Mouse (Mus musculus) forebrain, postnatal 0 days (tissue): ENCODE measurements at regions not wholly inside any gene's neighbourhood (a gene's known extent, or its start where the extent isn't known, plus 50 kb on each side); places are given as distances from the start of the nearest gene placed in this dataset.
A peak's percentile ranks its signal among the peaks of the same experiment; 100 is the strongest.

Experiments
- ATAC-seq: fragments of 200-750 bp; cut with Nextera tagmentation; 2 replicates; pipeline ENCODE4 v1.8.0; 2017; ENCODE audit warnings: mild to moderate bottlenecking, moderate library complexity
- DNase-seq: peaks from one replicate; pipeline ENCODE4 v3.0.0-alpha.2; 2015
- H3K27ac ChIP-seq: fragments of 300-500 bp; sonication (generic); 2 replicates; pipeline ENCODE4 v1.5.1; 2014; ENCODE audit warnings: low read depth, mild to moderate bottlenecking, antibody characterized with exemption, low read length, moderate library complexity, mixed read lengths
- H3K27me3 ChIP-seq: fragments of 300-500 bp; sonication (generic); 2 replicates; pipeline ENCODE4 v1.6.1; 2014; ENCODE audit warnings: mild to moderate bottlenecking, low read length, mixed read lengths; ENCODE audit not compliant: insufficient read depth
- H3K36me3 ChIP-seq: fragments of 300-500 bp; sonication (generic); 2 replicates; pipeline ENCODE4 v1.6.1; 2014; ENCODE audit warnings: mild to moderate bottlenecking, moderate library complexity; ENCODE audit not compliant: insufficient read depth
- H3K4me1 ChIP-seq: fragments of 300-500 bp; sonication (generic); 2 replicates; pipeline ENCODE4 v1.6.1; 2014; ENCODE audit warnings: antibody characterized with exemption; ENCODE audit not compliant: insufficient read depth
- H3K4me2 ChIP-seq: fragments of 300-500 bp; sonication (generic); 2 replicates; pipeline ENCODE4 v1.6.1; 2014; ENCODE audit warnings: low read depth, mild to moderate bottlenecking, moderate library complexity
- H3K4me3 ChIP-seq: fragments of 300-500 bp; sonication (generic); 2 replicates; pipeline ENCODE4 v1.5.1; 2014; ENCODE audit warnings: low read depth, low read length, mixed read lengths
- H3K9ac ChIP-seq: fragments of 300-500 bp; sonication (generic); 2 replicates; pipeline ENCODE4 v1.6.1; 2014; ENCODE audit warnings: mild to moderate bottlenecking
- H3K9me3 ChIP-seq: fragments of 300-500 bp; sonication (generic); 2 replicates; pipeline ENCODE4 v1.6.1; 2016; ENCODE audit warnings: low read length
- CTCF ChIP-seq: sonication (generic); IDR thresholded peaks from 2 replicates; pipeline ENCODE4 v1.5.1; 2016; ENCODE audit warnings: antibody characterized with exemption, control low read depth, low read depth
- WGBS: fragments of 180-500 bp; shearing (Covaris S2); extraction: QIAGEN DNeasy Blood & Tissue Kit; methylation state at CpG from one replicate; pipeline ENCODE4 v1.1.7; 2014; 5-methylcytosine and 5-hydroxymethylcytosine counted together

DNA sequence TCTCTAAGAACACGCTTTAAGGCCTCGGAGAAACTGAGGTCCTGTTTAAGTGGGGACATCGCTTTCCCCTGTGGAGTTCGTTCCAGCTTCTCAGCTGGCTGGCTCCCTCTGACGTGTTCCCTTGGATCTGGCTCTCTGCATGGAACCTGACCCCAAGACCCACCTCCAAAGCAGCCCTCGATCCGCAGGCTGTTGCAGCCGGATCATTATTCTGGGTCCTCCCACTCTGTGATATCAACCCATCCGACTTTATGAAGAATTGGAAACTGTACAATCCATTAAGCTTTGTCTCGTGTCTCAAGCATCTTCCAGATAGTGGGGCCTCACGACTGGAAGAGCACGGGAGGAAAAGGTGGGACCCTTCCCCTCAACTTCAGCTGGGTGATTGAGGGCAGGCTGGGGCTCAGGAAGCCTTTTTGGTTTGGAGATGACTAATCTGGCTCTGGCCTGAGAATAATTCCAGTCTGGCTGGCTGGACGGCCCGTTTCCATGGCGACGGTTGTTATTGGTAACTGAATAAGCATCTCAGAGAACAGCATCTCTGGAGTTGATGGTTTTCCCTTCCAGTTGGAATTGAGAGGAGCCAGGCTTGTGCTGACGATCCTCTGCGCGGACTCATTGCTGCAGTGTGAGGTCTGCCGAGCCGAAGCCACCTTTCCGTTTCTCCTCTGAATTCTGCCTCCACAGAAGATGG, 50.4 kb upstream of the Tox2 start:
- Histone ChIP-seq H3K4me2 (peak overlapping the region; percentile 21), H3K9ac (no peak overlapping the region)
- DNase-seq = peak; percentile 91

More for the DNA sequence above, 50.4 kb upstream of the Tox2 start:
- no peaks in the 10 kb centered on the region for H3K9me3 ChIP-seq
- no peak for TF ChIP-seq CTCF
- H3K27ac ChIP-seq = peak overlapping the region; percentile 64
- 36% methylated on average over 22 of the region's 22 CpGs for WGBS
- peaks cover 8% of the 10 kb centered on the region for H3K4me1 ChIP-seq
- peaks cover 5% of the 10 kb centered on the region; the same call in 1 of the 2 replicates for H3K27me3 ChIP-seq
- no peaks in the 10 kb centered on the region for H3K36me3 ChIP-seq
- H3K4me3 ChIP-seq = no peak overlapping the region
- ATAC-seq = peak; percentile 89
